In the genomic region with DNA sequence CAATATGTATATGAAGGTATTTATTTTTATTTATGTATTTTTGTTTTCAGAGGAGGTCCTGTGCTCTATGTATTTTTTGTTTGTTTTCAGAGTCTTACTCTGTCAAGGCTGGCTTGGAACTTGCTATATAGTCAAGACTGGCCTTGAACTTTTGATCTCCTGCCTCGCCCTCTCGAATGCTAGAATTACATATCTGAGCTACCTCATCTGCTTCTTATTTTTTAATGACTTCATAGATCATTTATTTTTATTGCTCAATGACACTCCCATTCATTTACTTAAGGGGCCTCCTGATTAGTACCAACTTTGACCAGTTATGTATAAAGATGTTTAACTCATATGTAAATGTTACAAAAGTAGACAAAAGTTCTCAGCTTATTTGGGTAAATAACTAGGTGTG, we compare ENCODE assay signal across 28 mouse cellular contexts.
"Had no signal": no experiment of that assay in that cellular context is flagged by ENCODE, and none has a peak within 500 bp of the region (broad histone marks: within the 10 kb centered on the region; RNA-seq: fewer than 3 reads in every experiment).

No protein-coding gene starts in this region.

- H3K9ac ChIP-seq: heart, embryonic 13.5 days; heart, embryonic 15.5 days; hindbrain, embryonic 12.5 days; hindbrain, embryonic 14.5 days; kidney, embryonic 15.5 days; limb, embryonic 13.5 days; limb, embryonic 15.5 days; liver, embryonic 12.5 days; liver, embryonic 14.5 days had no signal

- H3K4me2 ChIP-seq: heart, embryonic 11.5 days; heart, embryonic 13.5 days; heart, embryonic 15.5 days; hindbrain, embryonic 12.5 days; hindbrain, embryonic 14.5 days; kidney, embryonic 15.5 days; limb, embryonic 13.5 days; limb, embryonic 15.5 days; liver, embryonic 12.5 days had no signal

- H3K9me3 ChIP-seq: heart, embryonic 13.5 days; hindbrain, embryonic 10.5 days; hindbrain, embryonic 12.5 days; kidney, embryonic 15.5 days; limb, embryonic 13.5 days; limb, embryonic 15.5 days; liver, embryonic 12.5 days had no signal

- H3K27ac ChIP-seq: gastrocnemius, adult 2 months; heart, adult 2 months; heart, embryonic 13.5 days; heart, embryonic 15.5 days; hindbrain, embryonic 10.5 days; hindbrain, embryonic 12.5 days; hindbrain, embryonic 14.5 days; kidney, embryonic 15.5 days; kidney, postnatal 0 days; limb, embryonic 13.5 days; limb, embryonic 15.5 days; liver, embryonic 12.5 days; liver, embryonic 14.5 days had no signal

- DNase-seq: gastrocnemius, adult 2 months; gastrocnemius, postnatal 10 days; gastrocnemius, postnatal 25 days; heart, adult 2 months; heart, postnatal 14 days; heart, postnatal 4 days; kidney, adult 11 months; kidney, adult 2 months; kidney, adult 9 months; kidney, postnatal 14 days; kidney, postnatal 36 days; layer of hippocampus, adult 9-11 months; layer of hippocampus, postnatal 36 days; left cerebral cortex, postnatal 4 days had no signal

- ATAC-seq: hindbrain, embryonic 16.5 days; inflammation-experienced regulatory T-cells, adult 6 months; liver, embryonic 12.5 days had no signal

- H3K27me3 ChIP-seq: heart, embryonic 13.5 days; heart, embryonic 15.5 days; hindbrain, embryonic 12.5 days; kidney, embryonic 15.5 days; limb, embryonic 13.5 days; limb, embryonic 15.5 days; liver, embryonic 12.5 days had no signal

- H3K4me3 ChIP-seq: gastrocnemius, adult 2 months; heart, adult 2 months; heart, embryonic 13.5 days; heart, embryonic 15.5 days; hindbrain, embryonic 10.5 days; hindbrain, embryonic 12.5 days; kidney, embryonic 15.5 days; limb, embryonic 13.5 days; limb, embryonic 15.5 days; liver, embryonic 12.5 days had no signal

- H3K4me1 ChIP-seq: hindbrain, embryonic 12.5 days had no signal
